Mouse (Mus musculus) G1E (cell line): Measurements from ENCODE around the gene Myo1c.

Experiments used
- CTCF ChIP-seq: IDR thresholded peaks from 2 replicates; pipeline ENCODE4 v1.5.1; 2012; ENCODE audit warnings: low read depth, low read length, inconsistent platforms, mixed read lengths
- GATA1 ChIP-seq: IDR thresholded peaks from 2 replicates; pipeline ENCODE4 v1.6.1; 2012; ENCODE audit warnings: borderline replicate concordance, low read length, inconsistent platforms, mixed read lengths

DNA sequence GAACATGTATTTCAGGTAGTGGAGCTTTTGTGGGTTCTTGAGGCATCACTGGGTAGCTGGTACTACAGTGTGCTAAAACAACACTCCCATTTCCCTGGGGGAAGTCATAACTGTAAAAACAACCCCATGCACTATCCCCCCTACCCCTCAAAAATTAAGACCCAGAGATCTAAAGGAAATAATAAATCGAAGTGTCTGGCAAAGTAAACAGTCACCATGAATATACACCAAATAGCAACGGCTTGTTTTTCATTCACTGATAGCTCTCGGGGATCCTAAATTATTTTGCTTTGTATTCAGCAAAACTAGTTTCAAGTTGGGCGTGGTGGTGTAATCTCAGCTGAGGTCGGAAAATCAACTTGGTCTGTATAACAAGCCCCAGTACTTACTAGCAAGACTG is 20.2 kb upstream of the Myo1c start:
- no peak for TF ChIP-seq CTCF
- no peak for TF ChIP-seq GATA1
